Mouse (Mus musculus): ENCODE data around the gene Ikbke. TPM values are rescaled to one million over a fixed set of nuclear protein-coding genes. Genes with fewer than 3 reads are reported as not detected.

Ikbke gene
- total RNA-seq, 2 experiments from 2014 or later: 22.1 to 25.9 TPM

DNA sequence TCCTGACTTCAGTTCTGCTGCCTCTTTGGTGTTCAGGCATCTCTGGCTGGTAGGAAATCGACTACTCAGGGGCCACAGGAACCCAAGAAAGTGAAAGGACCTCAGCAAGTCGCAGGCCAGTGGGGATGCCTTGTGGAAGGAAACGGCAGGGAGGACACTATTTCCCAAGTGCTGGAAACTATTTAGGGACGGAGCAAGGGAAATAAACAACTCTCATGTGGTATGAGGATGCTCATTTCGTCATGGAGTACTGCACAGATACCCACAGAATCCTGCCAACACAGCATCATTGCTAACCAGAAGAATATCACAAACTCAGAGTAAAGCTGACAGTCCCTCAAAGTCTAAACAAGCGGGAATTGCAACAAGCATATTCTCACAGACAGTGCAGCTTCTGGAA, 36.5 kb downstream of the Ikbke start:
- no peak for ATAC-seq (replicated peaks; ENCODE audit: poor library complexity)

DNA sequence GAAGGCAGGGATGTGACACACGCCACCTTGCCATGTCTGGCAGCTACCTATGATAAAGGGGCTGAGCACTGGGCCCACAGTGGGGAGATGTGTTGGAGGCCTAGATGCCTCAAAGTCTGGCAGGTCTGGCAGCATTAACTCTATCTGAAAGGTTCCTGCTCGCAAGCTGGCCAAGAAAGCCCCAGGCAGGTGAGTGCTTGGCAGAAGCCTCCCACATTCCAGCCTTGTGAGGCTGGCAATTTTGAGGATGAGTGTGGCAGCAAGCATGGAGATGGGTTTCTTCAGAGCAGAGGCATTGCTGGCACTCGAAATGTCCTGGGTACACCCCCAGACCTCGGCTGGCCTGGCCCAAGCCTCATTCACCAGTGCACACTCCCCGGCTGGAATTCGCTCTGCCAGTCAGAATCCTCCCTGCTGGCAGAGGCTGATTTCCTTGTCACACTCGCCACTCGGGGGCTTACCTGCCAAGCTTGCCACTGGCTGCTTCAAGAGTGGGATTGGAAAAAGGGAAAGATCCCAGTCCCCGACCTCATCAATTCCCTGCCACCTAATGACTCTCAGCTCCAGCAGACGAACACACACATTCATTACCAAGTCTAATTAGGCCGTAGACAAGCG, 39.7 kb downstream of the Ikbke start:
- ATAC-seq (replicated peaks; ENCODE audit: poor library complexity): no peak

DNA sequence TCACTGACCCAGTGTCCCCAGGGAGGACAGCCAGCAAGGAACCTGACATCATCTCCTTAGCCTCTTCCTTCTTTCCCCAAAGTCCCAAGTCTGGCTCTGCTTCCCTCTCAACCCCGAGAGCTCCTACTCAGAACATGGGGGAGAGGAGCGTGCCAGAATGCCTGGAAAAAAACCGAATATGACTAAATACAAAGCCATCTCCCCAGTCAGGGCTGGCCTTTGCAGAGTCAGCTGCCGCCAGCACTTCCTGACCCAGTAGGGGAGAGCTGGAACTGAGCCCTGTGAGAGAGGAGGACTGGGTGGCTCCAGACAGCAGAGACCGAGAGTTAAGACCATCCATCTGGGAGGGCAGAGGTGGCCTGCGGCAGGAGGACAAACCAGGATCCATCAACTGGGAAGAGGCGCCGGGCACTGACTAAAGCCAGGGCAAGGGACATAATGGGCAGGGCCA, 40.5 kb downstream of the Ikbke start:
- ATAC-seq (replicated peaks; ENCODE audit: poor library complexity): no peak

DNA sequence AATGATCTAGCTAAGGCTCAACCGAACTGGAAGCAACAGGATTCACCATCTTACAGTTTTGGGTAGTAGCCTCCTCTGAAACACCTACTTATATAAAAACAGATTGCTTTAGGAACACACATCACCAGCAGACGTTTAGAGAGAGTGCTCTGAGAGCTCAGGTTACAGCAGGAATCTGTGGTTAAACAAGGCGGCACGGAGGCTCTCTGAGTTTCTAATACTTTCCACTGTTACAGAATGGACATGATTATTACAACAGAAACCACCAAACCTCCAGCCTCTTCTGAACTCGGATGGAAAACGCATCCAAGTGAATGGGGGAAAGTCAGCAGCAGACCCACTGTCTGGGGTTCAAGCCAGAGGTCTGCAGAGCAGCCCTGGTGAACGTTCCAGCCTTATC, 43.3 kb downstream of the Ikbke start:
- no peak; the same call in 1 of the 2 replicates for ATAC-seq (replicated peaks; ENCODE audit: poor library complexity)

GRCm38 (mm10) chr1:131233527-131233926, 45.9 kb downstream of the Ikbke start:
- ATAC-seq (replicated peaks; ENCODE audit: poor library complexity): no peak

DNA sequence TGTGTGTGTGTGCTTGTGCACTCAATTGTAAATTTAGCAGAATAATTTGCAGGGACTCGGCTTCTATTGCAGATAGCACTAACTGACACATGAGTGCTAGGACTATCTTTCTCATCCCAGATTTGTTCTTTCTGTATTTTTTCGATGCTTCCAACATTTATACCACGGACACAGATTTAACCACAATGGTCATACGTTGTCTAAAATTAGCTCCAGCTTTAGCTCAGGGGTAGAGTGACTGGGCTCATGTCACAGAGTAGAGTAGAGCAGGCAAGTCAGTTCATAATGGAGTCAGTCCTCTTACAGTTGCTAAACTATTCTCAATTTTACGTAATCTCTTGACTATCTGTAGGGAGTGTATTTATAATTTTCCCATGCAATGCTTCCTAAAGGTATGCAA, 50.7 kb downstream of the Ikbke start:
- ATAC-seq (replicated peaks; ENCODE audit: poor library complexity): no peak

GRCm38 (mm10) chr1:131228225-131228624, 51.2 kb downstream of the Ikbke start:
- ATAC-seq (replicated peaks; ENCODE audit: poor library complexity): no peak

DNA sequence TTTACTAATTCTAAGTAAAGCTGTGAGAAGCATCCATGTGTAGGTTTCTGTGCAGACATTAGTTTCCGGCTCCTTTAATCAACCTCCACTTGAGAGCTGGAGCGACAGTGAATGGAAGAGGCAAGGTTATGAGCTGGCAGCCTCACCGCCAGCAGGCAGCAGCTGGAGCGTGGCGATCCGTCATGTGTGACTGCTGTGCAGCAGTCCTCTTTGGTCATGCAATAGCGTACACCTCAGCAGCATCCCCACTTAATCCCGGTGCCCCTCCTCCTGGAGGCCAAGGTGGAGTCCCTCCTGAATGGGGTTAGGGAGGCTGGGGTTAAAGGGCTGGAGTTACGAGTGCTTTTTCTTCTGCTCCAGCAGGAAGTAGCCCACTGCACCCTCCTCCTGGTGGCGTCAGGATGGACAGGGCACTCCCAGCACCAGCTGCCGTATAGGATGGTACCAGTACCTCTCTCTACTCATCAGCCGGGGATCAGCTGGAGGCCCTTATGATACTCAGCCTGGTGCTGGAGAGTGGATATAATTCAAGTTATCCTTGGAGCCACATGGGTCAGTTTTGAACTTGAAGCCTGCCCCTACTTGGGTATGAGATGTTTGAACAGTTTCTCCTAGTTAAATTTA, 54.4 kb downstream of the Ikbke start:
- ATAC-seq (replicated peaks; ENCODE audit: poor library complexity): no peak

DNA sequence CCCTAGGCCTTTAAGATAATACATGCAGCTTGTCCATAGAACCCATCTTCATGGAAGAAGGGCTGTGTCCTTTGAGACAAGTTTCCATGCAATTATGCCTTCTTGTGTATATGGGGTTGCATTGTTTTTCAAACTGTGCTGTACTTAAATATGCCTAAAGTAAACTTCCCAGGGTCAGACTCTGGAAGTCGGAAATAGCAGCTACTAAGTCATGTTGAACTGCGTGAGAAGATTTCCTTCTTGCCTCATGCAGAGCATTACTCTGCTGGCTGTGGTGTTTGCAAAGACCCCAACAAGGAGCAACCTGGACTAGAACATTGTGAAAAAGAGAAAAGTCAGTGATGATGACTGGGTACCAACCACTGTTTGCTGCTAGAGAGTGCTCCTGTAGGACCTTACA, 56.1 kb downstream of the Ikbke start:
- ATAC-seq (replicated peaks; ENCODE audit: poor library complexity): no peak

- ATAC-seq (replicated peaks; ENCODE audit: poor library complexity): no peak
Measured at GRCm38 (mm10) chr1:131221822-131222590, 57.4 kb downstream of the Ikbke start.

- peak; percentile 80 for ATAC-seq (replicated peaks; ENCODE audit: poor library complexity)
Measured at GRCm38 (mm10) chr1:131218933-131219332, 60.5 kb downstream of the Ikbke start.

- no peak for ATAC-seq (replicated peaks; ENCODE audit: poor library complexity)
Measured at GRCm38 (mm10) chr1:131213361-131213760, 66.0 kb downstream of the Ikbke start.

- peak; percentile 49 for ATAC-seq (replicated peaks; ENCODE audit: poor library complexity)
Measured at GRCm38 (mm10) chr1:131212956-131213355, 66.5 kb downstream of the Ikbke start.

- ATAC-seq (replicated peaks; ENCODE audit: poor library complexity): no peak
Measured at GRCm38 (mm10) chr1:131211655-131212054, 67.8 kb downstream of the Ikbke start.

DNA sequence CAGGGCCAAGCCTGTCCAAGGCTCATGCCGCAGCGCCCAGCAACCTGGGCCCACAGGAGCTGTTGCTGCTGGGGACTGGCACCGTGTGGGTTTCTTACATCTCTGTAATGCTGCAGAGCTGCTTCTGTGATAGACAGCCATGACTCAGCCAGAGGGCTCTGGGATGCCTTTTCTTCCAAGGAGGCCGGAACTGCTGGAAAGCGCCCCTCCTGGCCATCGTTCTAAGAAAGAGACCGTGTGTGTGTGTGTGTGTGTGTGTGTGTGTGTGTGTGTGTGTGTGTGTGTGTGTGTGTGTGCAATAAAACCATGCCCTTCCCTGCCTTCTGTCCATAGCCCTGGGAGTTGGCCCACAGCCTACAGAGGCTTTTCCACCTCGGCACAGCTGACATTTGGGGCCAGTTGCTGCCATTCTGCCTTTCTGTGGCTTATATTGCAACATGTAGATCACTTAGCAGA, 69.4 kb downstream of the Ikbke start:
- peak; percentile 47 for ATAC-seq (replicated peaks; ENCODE audit: poor library complexity)

- ATAC-seq (replicated peaks; ENCODE audit: poor library complexity): no peak
Measured at GRCm38 (mm10) chr1:131208800-131209199, 70.6 kb downstream of the Ikbke start.

DNA sequence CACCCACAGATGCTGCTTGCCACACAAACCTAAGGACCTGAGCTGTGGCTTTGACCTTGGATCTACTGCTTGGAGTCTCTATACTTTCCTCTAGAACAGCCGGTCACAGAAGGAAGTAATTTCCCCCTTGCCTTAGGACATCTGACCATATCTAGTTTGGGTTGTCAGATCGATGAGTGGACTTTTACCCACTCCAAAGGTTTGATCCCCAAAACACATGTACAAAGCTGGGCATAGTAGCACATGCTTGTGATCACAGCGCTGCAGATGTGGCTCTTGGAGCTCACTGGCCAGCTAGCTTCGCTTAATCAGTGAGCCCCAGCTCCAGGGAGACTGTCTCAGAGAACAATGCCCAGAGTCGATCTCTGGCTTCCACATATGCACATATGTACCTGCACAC, 71.3 kb downstream of the Ikbke start:
- no peak for ATAC-seq (replicated peaks; ENCODE audit: poor library complexity)

- ATAC-seq (replicated peaks; ENCODE audit: poor library complexity): peak; percentile 87
Measured at GRCm38 (mm10) chr1:131207531-131207930, 71.9 kb downstream of the Ikbke start.

DNA sequence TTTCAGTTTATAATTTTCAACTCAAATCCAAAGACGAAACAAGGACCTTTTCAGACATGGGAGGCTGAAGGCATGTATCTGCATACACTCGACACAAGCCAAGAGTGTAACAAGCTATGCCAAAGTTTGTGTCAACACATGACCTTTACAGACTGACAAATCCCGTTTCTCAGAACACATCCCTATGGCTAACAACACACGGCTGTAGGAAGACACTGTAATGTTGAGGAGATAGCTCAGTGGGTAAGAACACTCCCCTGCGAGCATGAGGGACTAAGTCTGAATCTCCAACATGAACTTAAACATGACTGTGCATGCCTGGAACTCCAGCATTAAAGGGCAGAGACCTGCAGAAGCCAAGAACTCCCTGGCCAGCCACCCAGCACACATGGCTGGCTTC, 73.1 kb downstream of the Ikbke start:
- ATAC-seq (replicated peaks; ENCODE audit: poor library complexity): no peak

DNA sequence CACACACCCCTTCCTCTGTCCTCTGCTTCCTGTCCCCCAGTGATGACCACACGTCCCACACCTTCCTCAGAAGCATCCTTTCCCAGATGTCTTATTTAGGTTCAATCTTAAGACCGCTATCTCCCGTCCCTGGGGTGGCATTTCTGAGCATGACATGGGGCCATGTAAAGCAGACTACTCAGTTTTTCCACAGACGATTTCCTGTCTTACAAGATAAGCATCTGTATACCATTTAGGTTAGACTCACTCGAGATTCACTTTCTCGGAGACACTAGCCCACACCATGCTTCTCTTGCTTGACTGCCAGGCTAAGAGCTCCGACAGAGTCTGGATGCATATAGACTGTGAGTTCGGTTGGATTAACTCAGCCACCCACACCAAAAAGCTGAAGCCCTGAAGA, 74.9 kb downstream of the Ikbke start:
- no peak for ATAC-seq (replicated peaks; ENCODE audit: poor library complexity)
